Mouse (Mus musculus) ES-E14 (cell line): ENCODE data around the gene Gm5617. TPM values are rescaled to one million over a fixed set of nuclear protein-coding genes. Genes with fewer than 3 reads are reported as not detected.

Experiments
- DNase-seq: peaks from one replicate; pipeline ENCODE4 v3.0.0-alpha.2; 2013; ENCODE audit warnings: low read depth, low spot score
- H3K27ac ChIP-seq: 2 replicates; pipeline ENCODE4 v1.5.1; 2012; ENCODE audit warnings: low read depth, mild to moderate bottlenecking, low read length, moderate library complexity, mixed read lengths; ENCODE audit not compliant: poor library complexity, insufficient read depth, severe bottlenecking
- H3K36me3 ChIP-seq: 2 replicates; pipeline ENCODE4 v1.6.1; 2012; ENCODE audit warnings: mild to moderate bottlenecking, low read length, moderate library complexity, mixed read lengths; ENCODE audit not compliant: control insufficient read depth, poor library complexity, insufficient read depth, severe bottlenecking
- H3K4me1 ChIP-seq, 2 experiments: fragments of 150-350 bp in 1 of 2; sonication (generic) in 1 of 2; 2 replicates each; pipeline ENCODE4 v1.6.1; 2012; ENCODE audit warnings: low read length in 2 of 2, mild to moderate bottlenecking in 1 of 2, mixed read lengths in 1 of 2; ENCODE audit not compliant: control insufficient read depth in 2 of 2, insufficient read depth in 2 of 2, poor library complexity in 1 of 2
- H3K4me3 ChIP-seq, 2 experiments: fragments of 150-350 bp in 1 of 2; sonication (generic) in 1 of 2; 2 replicates each; pipeline ENCODE4 v1.5.1; 2012; ENCODE audit warnings: low read length in 2 of 2, low read depth in 1 of 2, mild to moderate bottlenecking in 1 of 2, mixed read lengths in 1 of 2; ENCODE audit not compliant: insufficient read depth in 1 of 2, poor library complexity in 1 of 2, severe bottlenecking in 1 of 2
- H3K9ac ChIP-seq: 2 replicates; pipeline ENCODE4 v1.6.1; 2012; ENCODE audit warnings: low read depth, mild to moderate bottlenecking, low read length, mixed read lengths; ENCODE audit not compliant: poor library complexity, insufficient read depth, severe bottlenecking
- H3K9me3 ChIP-seq: fragments of 150-350 bp; sonication (generic); 2 replicates; pipeline ENCODE4 v1.6.1; 2012; ENCODE audit warnings: low read depth, mild to moderate bottlenecking, low read length; ENCODE audit not compliant: control insufficient read depth, insufficient read depth
- CHD2 ChIP-seq: IDR thresholded peaks from 2 replicates; pipeline ENCODE4 v1.6.1; 2014; ENCODE audit warnings: mild to moderate bottlenecking, low read depth, low read length, inconsistent platforms
- HCFC1 ChIP-seq: IDR thresholded peaks from 2 replicates; pipeline ENCODE4 v1.6.1; 2012; ENCODE audit warnings: low read length, inconsistent platforms, borderline replicate concordance; ENCODE audit not compliant: insufficient read depth
- MAFK ChIP-seq: IDR thresholded peaks from 2 replicates; pipeline ENCODE4 v1.6.1; 2014; ENCODE audit warnings: mild to moderate bottlenecking, low read depth, low read length, inconsistent platforms; ENCODE audit not compliant: insufficient read depth
- ZC3H11A ChIP-seq: IDR thresholded peaks from 2 replicates; pipeline ENCODE4 v1.6.1; 2012; ENCODE audit warnings: low read depth, mild to moderate bottlenecking, inconsistent platforms, low read length, borderline replicate concordance
- ZNF384 ChIP-seq: IDR thresholded peaks from 2 replicates; pipeline ENCODE4 v1.6.1; 2012; ENCODE audit warnings: low read depth, low read length, inconsistent platforms
- in situ Hi-C, 2 experiments: fragments of 600-800 bp; cut with MboI; formaldehyde crosslinking; loops; one replicate each; pipeline ENCODE4 v1.15.1; 2025; ENCODE audit warnings: low sequenced_read_pairs in 2 of 2, inconsistent platforms in 1 of 2; ENCODE audit not compliant: unreplicated experiment in 2 of 2
- total RNA-seq: library from RNA; depleted of rRNA; stranded (reverse); fragments of 300-350 nt; gene quantifications from 2 replicates; pipeline ENCODE4 v1.2.3, GENCODE M21; 2012

The Gm5617 gene
- total RNA-seq, 1 experiment, result 21.9 TPM

GRCm38 (mm10) chr9:48525566-48525965, 30.3 kb downstream of the Gm5617 start:
- DNase-seq, result no peak
- Histone ChIP-seq H3K4me3 (no peak overlapping the region), H3K9me3 (no peaks in the 10 kb centered on the region), H3K36me3 (no peaks in the 10 kb centered on the region), H3K27ac (no peak overlapping the region), H3K9ac (no peak overlapping the region), H3K4me1 (no peaks in the 10 kb centered on the region)
- in situ Hi-C loops, result no loop called here
- TF ChIP-seq ZNF384, result no peak
- no peak for TF ChIP-seq ZC3H11A
- no peak for TF ChIP-seq HCFC1
- TF ChIP-seq CHD2, result no peak
- no peak for TF ChIP-seq MAFK

- Histone ChIP-seq H3K9me3 (peaks cover 6% of the 10 kb centered on the region; the same call in 1 of the 2 replicates), H3K27ac (no peak overlapping the region), H3K4me1 (no peaks in the 10 kb centered on the region), H3K4me3 (no peak overlapping the region), H3K9ac (no peak overlapping the region), H3K36me3 (no peaks in the 10 kb centered on the region)
- in situ Hi-C loops, result no loop called here
- no peak for TF ChIP-seq HCFC1
- no peak for TF ChIP-seq ZNF384
- no peak for TF ChIP-seq CHD2
- TF ChIP-seq ZC3H11A, result no peak
- no peak for TF ChIP-seq MAFK
- DNase-seq, result no peak
These were observed 31.3 kb downstream of the Gm5617 start for GRCm38 (mm10) chr9:48526520-48526919.

GRCm38 (mm10) chr9:48531294-48531693, 36.1 kb downstream of the Gm5617 start:
- Histone ChIP-seq H3K36me3 (no peaks in the 10 kb centered on the region), H3K4me3 (no peak overlapping the region), H3K27ac (no peak overlapping the region), H3K4me1 (no peaks in the 10 kb centered on the region), H3K9ac (no peak overlapping the region), H3K9me3 (peaks cover 6% of the 10 kb centered on the region; the same call in 1 of the 2 replicates)
- no peak for DNase-seq
- no peak for TF ChIP-seq ZNF384
- no peak for TF ChIP-seq CHD2
- no peak for TF ChIP-seq ZC3H11A
- no peak for TF ChIP-seq HCFC1
- TF ChIP-seq MAFK, result no peak
- in situ Hi-C loops, result no loop called here

GRCm38 (mm10) chr9:48532203-48532602, 37.0 kb downstream of the Gm5617 start:
- Histone ChIP-seq H3K4me3 (no peak overlapping the region), H3K36me3 (no peaks in the 10 kb centered on the region), H3K4me1 (no peaks in the 10 kb centered on the region), H3K9me3 (peaks cover 6% of the 10 kb centered on the region; the same call in 1 of the 2 replicates), H3K27ac (no peak overlapping the region), H3K9ac (no peak overlapping the region)
- TF ChIP-seq HCFC1 (no peak), CHD2 (no peak), ZNF384 (no peak), MAFK (no peak), ZC3H11A (no peak)
- in situ Hi-C loops, result no loop called here
- no peak for DNase-seq

- no peaks in the 10 kb centered on the region for H3K4me1 ChIP-seq
- DNase-seq, result no peak
- no peaks in the 10 kb centered on the region for H3K36me3 ChIP-seq
- in situ Hi-C loops, result no loop called here
- H3K4me3 ChIP-seq, result no peak overlapping the region
- H3K9me3 ChIP-seq, result peaks cover 6% of the 10 kb centered on the region; the same call in 1 of the 2 replicates
- no peak for TF ChIP-seq ZC3H11A
- H3K9ac ChIP-seq, result no peak overlapping the region
- no peak overlapping the region for H3K27ac ChIP-seq
These were observed 37.5 kb downstream of the Gm5617 start for GRCm38 (mm10) chr9:48532730-48533129.
